Mouse (Mus musculus) thymus, adult 18-20 months (tissue): ENCODE measurements around the gene Tas2r143.

Source experiments
- DNase-seq, 2 experiments: peaks; one replicate each; pipeline ENCODE4 v3.0.0; 2022; ENCODE audit warnings: mixed read lengths in 2 of 2

The Tas2r143 gene

GRCm38 (mm10) chr6:42399938-42400337, at the start of gene Tas2r143:
Gene Tas2r143, plus strand, starts transcription at chr6:42400238.
- DNase-seq: no peak

- no peak for DNase-seq
Measured at GRCm38 (mm10) chr6:42350968-42351775, 48.9 kb upstream of the Tas2r143 start.

- no peak for DNase-seq
Measured at GRCm38 (mm10) chr6:42351776-42352485, 48.1 kb upstream of the Tas2r143 start.

GRCm38 (mm10) chr6:42352486-42352846, 47.6 kb upstream of the Tas2r143 start:
- DNase-seq: no peak

DNA sequence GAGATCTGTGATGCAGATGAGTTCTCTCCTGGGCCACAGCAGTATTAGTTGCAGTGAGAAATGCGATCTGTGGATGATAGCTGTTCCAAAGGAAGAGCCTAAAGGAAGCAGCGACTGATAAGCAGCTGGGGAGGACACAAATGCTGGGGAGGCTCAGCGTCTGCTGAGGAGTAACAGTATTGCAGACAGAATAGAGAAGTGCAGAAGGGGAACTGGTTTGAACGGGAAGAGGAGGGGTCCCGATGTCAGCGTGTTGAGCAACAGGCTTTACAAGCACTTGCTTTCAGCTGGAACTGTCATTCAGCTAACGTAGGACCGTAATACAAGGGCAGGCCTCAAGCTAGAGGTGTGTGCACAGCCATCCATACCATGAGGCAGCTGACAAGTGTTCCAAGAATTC, 46.9 kb upstream of the Tas2r143 start:
- DNase-seq: no peak

DNA sequence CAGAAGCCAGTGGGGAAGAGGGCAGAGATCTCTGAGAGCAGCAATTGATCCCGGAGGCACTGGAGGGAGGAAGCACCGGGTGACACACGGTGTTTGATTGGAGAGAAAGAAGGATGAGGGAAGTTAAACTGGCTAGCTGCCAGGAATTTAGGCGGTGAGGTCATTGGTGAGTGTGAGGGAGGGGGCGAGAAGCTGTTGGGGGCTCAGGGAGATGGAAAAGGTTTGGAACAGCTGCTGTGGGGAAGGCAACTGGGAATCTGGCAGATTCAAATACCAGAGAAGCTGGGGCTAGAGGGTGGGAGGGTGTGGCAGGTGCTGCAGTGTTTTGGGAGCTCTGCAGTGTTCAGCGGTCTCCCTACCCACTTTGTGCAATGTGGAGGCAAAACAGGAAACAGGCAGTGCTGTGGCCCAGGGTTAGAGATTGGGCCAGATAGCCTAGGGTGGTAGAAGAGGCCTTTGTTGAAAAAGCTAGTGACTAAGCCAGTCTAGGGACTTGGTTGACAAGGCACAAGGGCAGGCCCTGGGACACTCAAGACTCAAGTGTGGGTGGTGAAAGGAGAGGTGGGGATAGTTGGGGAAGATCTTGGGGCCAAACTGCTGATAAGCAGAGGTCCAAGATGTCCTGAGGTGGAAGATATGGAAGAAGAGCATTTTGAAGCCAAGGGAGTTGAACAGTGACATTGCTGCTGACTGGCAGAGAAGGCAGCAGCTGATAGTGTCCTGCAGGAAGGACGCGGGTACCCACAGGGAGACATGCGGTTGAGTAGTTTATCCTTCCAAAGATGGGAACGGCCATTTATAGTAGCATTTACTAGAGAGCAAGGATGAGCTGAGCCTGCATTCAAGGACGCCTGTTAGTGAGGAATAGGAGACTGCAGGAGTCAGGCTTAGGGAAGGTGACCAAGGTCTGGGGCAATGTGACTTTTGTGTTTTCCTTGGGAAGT, 45.7 kb upstream of the Tas2r143 start:
- DNase-seq: no peak

GRCm38 (mm10) chr6:42355366-42355765, 44.7 kb upstream of the Tas2r143 start:
- DNase-seq: no peak

- no peak for DNase-seq
Measured at GRCm38 (mm10) chr6:42355794-42356600, 44.0 kb upstream of the Tas2r143 start.

DNA sequence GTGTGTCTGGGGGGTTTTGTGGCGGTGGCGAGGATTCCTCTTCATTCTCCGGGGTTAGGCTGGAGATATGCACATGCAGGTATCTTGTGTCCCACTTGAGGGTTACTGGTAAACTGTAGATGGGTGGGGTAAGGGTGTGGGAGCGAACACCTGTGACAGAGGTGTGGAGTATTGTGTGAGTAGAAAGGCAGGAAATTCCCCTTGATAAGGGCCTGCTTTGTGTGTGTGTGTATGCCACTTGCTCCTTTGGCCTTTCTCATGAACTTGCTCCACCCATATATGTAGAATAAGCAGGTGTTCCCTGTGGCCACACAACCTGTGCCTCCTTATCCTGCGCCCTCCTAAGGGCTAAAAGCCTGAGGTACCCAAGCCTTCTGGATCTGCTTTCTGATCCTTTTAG, 43.1 kb upstream of the Tas2r143 start:
- DNase-seq: no peak

DNA sequence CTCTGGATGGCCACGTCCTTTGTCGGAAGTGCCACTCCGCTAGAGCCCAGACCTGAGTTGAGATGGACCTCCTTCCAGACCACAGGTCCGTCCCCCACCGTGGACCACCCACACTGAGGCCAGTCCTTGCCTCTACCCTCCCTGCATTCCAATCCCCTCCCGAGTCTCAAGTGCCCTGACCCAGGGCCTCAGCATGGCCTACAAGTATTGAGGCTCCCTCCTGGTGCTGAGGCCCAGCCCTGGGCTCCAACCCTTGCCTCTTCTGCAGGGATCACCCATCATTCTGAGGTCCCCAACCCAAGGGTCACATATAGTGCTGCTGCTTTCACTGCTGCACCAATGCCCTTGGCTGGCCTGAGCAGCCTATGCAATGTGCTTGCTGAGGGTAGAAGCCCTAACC, 42.1 kb upstream of the Tas2r143 start:
- DNase-seq: no peak

DNA sequence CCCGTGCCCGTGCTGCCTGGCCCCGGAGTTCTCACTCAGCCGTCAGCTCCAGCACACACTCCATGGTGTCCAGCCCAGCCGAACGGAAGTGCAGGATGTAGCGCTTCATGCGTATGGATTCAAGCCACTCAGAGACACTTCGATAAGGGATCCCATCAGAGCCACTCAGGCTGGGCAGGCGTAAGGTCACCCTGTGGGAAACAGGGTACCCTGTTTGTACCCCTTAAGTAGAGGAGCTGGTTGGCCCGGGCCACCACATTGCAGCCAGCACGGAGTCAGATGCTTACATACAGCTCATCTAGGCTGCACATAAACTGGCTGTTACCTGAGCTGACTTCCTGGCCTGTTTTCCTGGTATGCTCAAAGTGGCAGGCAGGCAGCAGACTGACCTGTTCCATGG, 41.1 kb upstream of the Tas2r143 start:
- no peak for DNase-seq

GRCm38 (mm10) chr6:42359364-42360147, 40.5 kb upstream of the Tas2r143 start:
- no peak for DNase-seq

- no peak for DNase-seq
Measured at GRCm38 (mm10) chr6:42360231-42360840, 39.7 kb upstream of the Tas2r143 start.

DNA sequence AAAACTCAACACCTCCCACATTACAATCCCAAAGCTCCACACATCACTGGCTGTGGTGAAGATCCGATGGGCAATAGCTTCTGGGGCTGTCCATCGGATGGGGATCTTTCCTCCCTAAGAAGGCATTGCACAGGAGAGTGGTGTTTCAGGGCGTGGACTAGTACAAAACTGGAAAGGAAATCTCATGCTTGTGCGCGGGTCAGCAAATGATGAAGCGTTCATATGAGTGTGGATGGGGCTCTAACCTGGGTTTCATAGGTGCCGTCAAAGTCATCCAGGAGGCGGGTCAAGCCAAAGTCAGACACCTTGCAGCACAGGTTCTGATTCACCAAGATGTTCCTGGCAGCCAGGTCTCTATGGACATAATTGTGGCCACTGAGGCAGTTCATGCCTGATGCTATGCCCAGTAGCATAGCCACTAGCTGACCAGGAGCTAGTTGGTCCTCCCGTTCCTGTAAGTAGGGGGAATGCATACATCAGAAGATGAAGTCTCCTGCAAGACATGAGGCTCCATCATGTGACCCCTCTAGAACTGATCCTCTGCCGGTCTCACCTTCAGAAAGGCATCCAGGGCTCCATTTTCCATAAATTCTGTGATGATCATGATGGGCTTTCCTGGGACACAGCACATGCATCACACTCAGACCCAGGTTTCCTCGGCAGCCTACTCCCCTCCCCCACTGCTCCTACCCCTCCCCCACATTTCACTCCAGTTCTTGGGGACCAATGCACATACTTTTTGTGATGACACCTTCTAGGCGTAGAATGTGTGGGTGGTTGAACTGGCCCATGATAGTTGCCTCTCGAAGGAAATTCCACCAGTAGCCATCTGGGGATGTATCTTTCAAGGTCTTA, 38.8 kb upstream of the Tas2r143 start:
- DNase-seq: no peak

DNA sequence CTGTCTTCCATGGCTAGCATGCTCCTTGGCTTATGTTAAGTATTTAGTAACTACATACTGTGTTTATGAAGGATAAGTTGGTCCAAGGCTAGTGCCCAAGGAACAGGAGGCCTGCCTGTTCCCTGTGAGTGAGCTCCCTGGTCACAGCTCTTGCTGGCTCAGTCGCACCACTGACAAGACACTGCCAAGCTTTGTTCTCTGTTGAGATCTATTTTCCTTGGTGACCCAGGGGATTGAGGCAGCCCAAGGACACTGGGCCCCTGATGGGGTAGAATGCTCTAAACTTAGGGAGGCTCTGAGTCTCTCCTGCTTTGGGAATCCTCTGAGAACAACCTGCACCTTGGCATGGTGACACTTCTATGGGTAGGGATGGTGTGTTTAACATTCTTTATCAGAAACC, 38.0 kb upstream of the Tas2r143 start:
- DNase-seq: no peak

DNA sequence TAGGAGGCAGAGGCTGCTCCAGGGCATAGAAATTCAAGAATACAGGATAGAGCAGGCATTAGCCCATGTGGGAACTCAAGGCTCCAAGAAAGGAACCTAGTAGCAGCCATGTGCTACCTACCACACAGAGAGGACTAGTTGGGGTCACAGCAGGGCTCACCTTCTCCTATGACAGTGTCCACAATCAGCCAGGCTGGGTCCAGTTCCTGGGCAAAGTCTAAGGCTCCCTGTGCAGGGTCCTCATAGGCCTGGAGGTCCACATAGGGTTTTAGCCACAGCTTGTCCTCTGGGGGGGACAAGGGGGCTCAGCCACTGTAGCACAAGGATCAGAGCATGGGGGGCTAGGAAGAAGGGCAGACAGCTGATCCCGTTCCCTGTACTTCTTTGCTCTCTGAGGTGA, 37.5 kb upstream of the Tas2r143 start:
- DNase-seq: no peak

DNA sequence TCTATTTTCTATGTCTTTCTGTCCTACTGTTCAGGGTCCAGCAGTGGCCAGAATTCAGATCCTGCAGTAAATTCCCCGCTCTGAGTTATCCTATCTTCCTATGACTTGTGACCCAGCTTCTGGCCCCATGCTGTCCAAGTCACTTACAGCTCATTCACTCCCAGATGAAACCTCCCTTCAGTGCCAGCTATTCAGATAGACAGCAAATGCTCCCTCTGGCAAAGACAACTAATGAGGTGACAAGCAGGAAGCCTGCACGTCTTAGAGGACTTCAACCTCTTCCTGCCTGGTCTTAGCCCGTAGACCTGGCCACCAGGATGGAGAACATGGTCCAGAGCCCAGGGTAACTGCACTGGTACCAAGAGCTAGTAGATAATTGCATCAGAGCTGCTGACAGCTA, 37.1 kb upstream of the Tas2r143 start:
- no peak for DNase-seq

GRCm38 (mm10) chr6:42364066-42364465, 36.0 kb upstream of the Tas2r143 start:
- DNase-seq: no peak

DNA sequence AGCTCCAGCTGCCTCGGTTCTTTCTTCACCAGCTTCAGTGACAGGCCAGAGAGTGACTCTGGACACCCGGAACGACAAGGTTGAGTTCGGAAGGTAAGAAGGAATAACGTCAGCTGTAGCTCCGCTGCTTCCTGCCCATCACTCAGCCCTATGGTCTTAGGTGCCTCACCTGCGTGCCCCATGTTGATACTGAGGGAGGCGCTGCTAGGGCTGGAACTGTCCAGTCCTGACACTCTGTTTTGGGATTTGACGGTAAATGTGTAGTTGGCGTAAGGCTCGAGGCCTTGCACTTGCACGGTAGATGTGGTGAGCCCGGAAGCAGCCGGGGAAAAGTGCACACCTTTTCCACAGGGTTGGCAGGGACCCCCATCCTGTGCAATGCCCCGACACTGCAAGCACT, 35.4 kb upstream of the Tas2r143 start:
- no peak for DNase-seq

DNA sequence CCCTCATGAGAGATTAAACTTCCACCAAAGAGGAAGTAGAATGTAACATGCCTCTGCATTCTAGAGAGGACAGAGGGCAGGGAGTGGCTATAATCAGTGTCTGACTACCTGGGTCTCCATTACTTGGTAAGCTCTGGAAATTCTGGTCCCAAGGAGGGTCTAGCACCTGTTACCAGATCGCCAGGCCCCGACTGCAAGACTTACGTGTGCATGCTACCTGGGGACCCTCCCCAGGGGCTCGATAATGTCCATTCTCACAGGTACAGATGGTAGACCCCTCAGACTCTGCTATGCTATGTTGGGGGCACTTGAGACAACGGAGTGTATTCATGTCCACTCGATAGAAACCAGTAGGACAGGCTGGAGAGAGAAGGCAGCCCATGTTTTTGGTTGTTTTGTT, 34.8 kb upstream of the Tas2r143 start:
- DNase-seq: no peak
